Mouse (Mus musculus): ENCODE measurements at regions not wholly inside any gene's neighbourhood (a gene's known extent, or its start where the extent isn't known, plus 50 kb on each side); places are given as distances from the start of the nearest gene placed in this dataset.

DNA sequence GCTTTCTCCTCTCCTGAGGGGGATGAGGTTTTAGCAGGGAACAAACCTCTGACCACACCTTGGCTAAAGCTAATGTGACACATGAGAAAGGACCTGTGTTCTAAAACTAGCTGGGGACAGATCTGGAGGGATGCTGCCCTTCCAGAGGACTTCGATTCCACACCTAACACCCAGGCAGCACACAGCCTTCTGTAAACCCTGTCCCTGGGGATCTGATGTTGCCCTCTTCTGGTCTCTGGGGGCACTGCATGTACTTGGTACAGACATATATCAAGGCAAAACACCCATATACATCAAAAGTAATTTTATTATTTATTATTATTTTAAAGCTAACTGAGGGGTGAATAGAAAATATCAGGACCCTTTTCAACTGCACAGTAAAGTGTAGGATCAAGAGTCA is 65.0 kb upstream of the Sfrp2 start:
- Histone ChIP-seq H3K27ac (ENCODE audit: insufficient read depth, low read length) (no peak overlapping the region), H3K27me3 (ENCODE audit: control insufficient read depth, insufficient read depth, low read length) (no peaks in the 10 kb centered on the region), H3K4me3 (ENCODE audit: extremely low read depth, insufficient read depth, insufficient read length) (no peak overlapping the region), H3K4me1 (ENCODE audit: control insufficient read depth, insufficient read depth, insufficient read length) (no peaks in the 10 kb centered on the region), H3K36me3 (ENCODE audit: control insufficient read depth, insufficient read depth, low read length) (no peaks in the 10 kb centered on the region)
- TF ChIP-seq CTCF (IDR thresholded peaks at IDR 0.05; ENCODE audit: extremely low read depth, insufficient read depth, insufficient read length, insufficient replicate concordance) (peak; percentile 14; the same call in 1 of the 2 replicates), POLR2A (IDR thresholded peaks at IDR 0.05; ENCODE audit: low read depth, low read length) (no peak)
- WGBS, result 68% methylated on average over 1 of the region's 1 CpGs
- peak in 1 of 2 experiments; percentile 14 for DNase-seq (ENCODE audit: low read depth in 1 of 2, low spot score in 2 of 2)

DNA sequence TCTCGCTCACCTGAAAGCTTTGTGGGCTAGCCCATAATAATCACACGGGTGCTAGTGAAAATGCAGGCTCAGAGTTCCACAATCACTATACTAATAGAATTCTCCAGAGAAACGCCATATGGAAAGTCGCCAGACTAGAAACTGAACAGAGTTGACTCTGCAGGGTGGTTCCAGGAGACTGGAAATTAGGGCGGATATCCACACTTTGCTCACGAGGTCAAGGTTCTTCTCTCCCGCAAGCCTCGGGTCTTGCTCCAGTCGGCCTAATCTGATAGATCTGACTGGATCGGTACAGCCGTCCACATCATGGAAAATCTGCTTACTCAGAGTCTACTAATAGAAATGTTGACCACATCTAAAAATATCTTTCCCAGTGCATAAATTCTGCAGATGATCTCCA is 61.6 kb upstream of the Sfrp2 start:
- Histone ChIP-seq H3K4me3 (ENCODE audit: extremely low read depth, insufficient read depth, insufficient read length) (no peak overlapping the region), H3K4me1 (ENCODE audit: control insufficient read depth, insufficient read depth, insufficient read length) (no peaks in the 10 kb centered on the region), H3K36me3 (ENCODE audit: control insufficient read depth, insufficient read depth, low read length) (no peaks in the 10 kb centered on the region), H3K27me3 (ENCODE audit: control insufficient read depth, insufficient read depth, low read length) (no peaks in the 10 kb centered on the region), H3K27ac (ENCODE audit: insufficient read depth, low read length) (no peak overlapping the region)
- TF ChIP-seq CTCF (IDR thresholded peaks at IDR 0.05; ENCODE audit: extremely low read depth, insufficient read depth, insufficient read length, insufficient replicate concordance) (no peak), POLR2A (IDR thresholded peaks at IDR 0.05; ENCODE audit: low read depth, low read length) (no peak)
- DNase-seq (ENCODE audit: low read depth in 1 of 2, low spot score in 2 of 2), result no peak
- whole genome bisulfite sequencing, result 60% methylated on average over 11 of the region's 11 CpGs

GRCm38 (mm10) chr3:83705253-83705652 is 60.9 kb upstream of the Sfrp2 start:
- no peaks in the 10 kb centered on the region for H3K36me3 ChIP-seq (ENCODE audit: control insufficient read depth, insufficient read depth, low read length)
- TF ChIP-seq CTCF (IDR thresholded peaks at IDR 0.05; ENCODE audit: extremely low read depth, insufficient read depth, insufficient read length, insufficient replicate concordance) (no peak), POLR2A (IDR thresholded peaks at IDR 0.05; ENCODE audit: low read depth, low read length) (no peak)
- no peak for DNase-seq (ENCODE audit: low read depth in 1 of 2, low spot score in 2 of 2)
- H3K4me3 ChIP-seq (ENCODE audit: extremely low read depth, insufficient read depth, insufficient read length), result no peak overlapping the region
- 86% methylated on average over 6 of the region's 6 CpGs for WGBS
- no peak overlapping the region for H3K27ac ChIP-seq (ENCODE audit: insufficient read depth, low read length)
- H3K27me3 ChIP-seq (ENCODE audit: control insufficient read depth, insufficient read depth, low read length), result no peaks in the 10 kb centered on the region
- H3K4me1 ChIP-seq (ENCODE audit: control insufficient read depth, insufficient read depth, insufficient read length), result no peaks in the 10 kb centered on the region

- DNase-seq (ENCODE audit: low read depth in 1 of 2, low spot score in 2 of 2), result no peak
- no peaks in the 10 kb centered on the region for H3K27me3 ChIP-seq (ENCODE audit: control insufficient read depth, insufficient read depth, low read length)
- WGBS, result 8% methylated on average over 13 of the region's 13 CpGs
- no peaks in the 10 kb centered on the region for H3K4me1 ChIP-seq (ENCODE audit: control insufficient read depth, insufficient read depth, insufficient read length)
- no peak overlapping the region for H3K4me3 ChIP-seq (ENCODE audit: extremely low read depth, insufficient read depth, insufficient read length)
- TF ChIP-seq CTCF (IDR thresholded peaks at IDR 0.05; ENCODE audit: extremely low read depth, insufficient read depth, insufficient read length, insufficient replicate concordance) (no peak), POLR2A (IDR thresholded peaks at IDR 0.05; ENCODE audit: low read depth, low read length) (no peak)
- no peaks in the 10 kb centered on the region for H3K36me3 ChIP-seq (ENCODE audit: control insufficient read depth, insufficient read depth, low read length)
- no peak overlapping the region for H3K27ac ChIP-seq (ENCODE audit: insufficient read depth, low read length)
Measured at GRCm38 (mm10) chr3:83706531-83707243, 59.4 kb upstream of the Sfrp2 start.

DNA sequence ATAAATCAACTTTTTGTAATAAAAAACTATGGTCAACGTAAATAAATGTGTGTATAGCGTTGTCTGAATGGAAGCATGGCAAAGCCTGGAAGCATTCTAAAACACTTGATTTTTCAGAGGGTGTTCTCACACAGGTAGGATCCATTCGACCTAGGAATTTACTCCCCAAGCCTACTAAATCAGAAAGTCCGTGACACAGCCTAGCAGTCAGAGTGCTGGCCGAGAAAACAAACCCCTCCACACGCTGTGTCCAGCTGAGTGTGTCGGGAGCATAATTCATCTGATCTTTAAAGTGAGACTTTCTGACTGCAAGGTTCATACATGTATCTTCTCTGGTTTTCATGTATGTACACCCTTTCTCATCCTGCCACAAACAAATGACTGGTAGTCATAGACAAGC is 58.8 kb upstream of the Sfrp2 start:
- H3K27me3 ChIP-seq (ENCODE audit: control insufficient read depth, insufficient read depth, low read length), result no peaks in the 10 kb centered on the region

DNA sequence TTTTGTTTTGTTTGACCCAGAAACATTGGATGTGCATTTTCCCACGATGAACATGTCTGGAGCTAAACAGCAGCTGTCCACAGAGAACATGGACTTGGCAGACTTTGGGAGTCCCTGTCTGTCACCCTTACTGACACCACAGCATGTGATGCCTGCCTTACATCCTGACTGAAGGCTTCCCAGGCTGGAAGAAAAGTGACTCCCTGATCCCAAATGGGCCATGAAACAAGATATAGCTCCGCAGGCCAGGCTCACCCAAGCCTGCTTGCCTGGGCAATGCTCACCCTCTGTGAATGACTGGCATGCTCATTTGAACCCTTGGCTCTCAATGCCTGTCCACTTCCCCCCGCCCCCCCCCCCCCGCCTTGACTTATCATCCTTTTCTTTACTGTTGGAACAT is 57.1 kb upstream of the Sfrp2 start:
- Histone ChIP-seq H3K4me3 (ENCODE audit: extremely low read depth, insufficient read depth, insufficient read length) (no peak overlapping the region), H3K27me3 (ENCODE audit: control insufficient read depth, insufficient read depth, low read length) (no peaks in the 10 kb centered on the region), H3K4me1 (ENCODE audit: control insufficient read depth, insufficient read depth, insufficient read length) (no peaks in the 10 kb centered on the region), H3K36me3 (ENCODE audit: control insufficient read depth, insufficient read depth, low read length) (no peaks in the 10 kb centered on the region), H3K27ac (ENCODE audit: insufficient read depth, low read length) (no peak overlapping the region)
- 90% methylated on average over 4 of the region's 4 CpGs for WGBS
- DNase-seq (ENCODE audit: low read depth in 1 of 2, low spot score in 2 of 2), result no peak
- TF ChIP-seq CTCF (IDR thresholded peaks at IDR 0.05; ENCODE audit: extremely low read depth, insufficient read depth, insufficient read length, insufficient replicate concordance) (no peak), POLR2A (IDR thresholded peaks at IDR 0.05; ENCODE audit: low read depth, low read length) (no peak)

More for the DNA sequence above, 58.8 kb upstream of the Sfrp2 start:
- no peak overlapping the region for H3K4me3 ChIP-seq (ENCODE audit: extremely low read depth, insufficient read depth, insufficient read length)
- H3K36me3 ChIP-seq (ENCODE audit: control insufficient read depth, insufficient read depth, low read length), result no peaks in the 10 kb centered on the region
- WGBS, result 88% methylated on average over 7 of the region's 7 CpGs
- no peak overlapping the region for H3K27ac ChIP-seq (ENCODE audit: insufficient read depth, low read length)
- TF ChIP-seq CTCF (IDR thresholded peaks at IDR 0.05; ENCODE audit: extremely low read depth, insufficient read depth, insufficient read length, insufficient replicate concordance) (no peak), POLR2A (IDR thresholded peaks at IDR 0.05; ENCODE audit: low read depth, low read length) (no peak)
- no peak for DNase-seq (ENCODE audit: low read depth in 1 of 2, low spot score in 2 of 2)
- no peaks in the 10 kb centered on the region for H3K4me1 ChIP-seq (ENCODE audit: control insufficient read depth, insufficient read depth, insufficient read length)

DNA sequence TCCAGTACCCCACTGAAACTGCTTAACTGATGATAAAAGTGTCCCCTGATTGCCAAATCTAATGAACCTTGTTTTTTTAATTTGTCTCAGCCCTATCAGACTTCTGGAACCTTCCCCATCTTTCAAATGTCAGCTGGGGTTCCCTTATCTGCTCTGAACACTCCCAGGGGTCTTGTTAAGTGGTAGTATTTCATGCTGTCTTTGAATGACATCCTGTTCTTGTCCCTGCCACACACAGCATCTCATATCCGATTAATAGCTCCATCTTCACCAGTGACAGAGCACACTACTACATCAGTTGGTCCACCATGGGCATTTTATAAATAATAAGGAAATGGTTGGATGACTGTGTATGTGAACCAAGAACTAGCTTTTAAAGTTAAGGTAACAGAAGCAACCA is 56.6 kb upstream of the Sfrp2 start:
- 19% methylated on average over 1 of the region's 1 CpGs for WGBS
- no peaks in the 10 kb centered on the region for H3K36me3 ChIP-seq (ENCODE audit: control insufficient read depth, insufficient read depth, low read length)
- H3K4me1 ChIP-seq (ENCODE audit: control insufficient read depth, insufficient read depth, insufficient read length), result no peaks in the 10 kb centered on the region
- no peak for DNase-seq (ENCODE audit: low read depth in 1 of 2, low spot score in 2 of 2)
- H3K4me3 ChIP-seq (ENCODE audit: extremely low read depth, insufficient read depth, insufficient read length), result no peak overlapping the region
- no peak for TF ChIP-seq CTCF (IDR thresholded peaks at IDR 0.05; ENCODE audit: extremely low read depth, insufficient read depth, insufficient read length, insufficient replicate concordance)
- no peak for TF ChIP-seq POLR2A (IDR thresholded peaks at IDR 0.05; ENCODE audit: low read depth, low read length)
- no peaks in the 10 kb centered on the region for H3K27me3 ChIP-seq (ENCODE audit: control insufficient read depth, insufficient read depth, low read length)
- H3K27ac ChIP-seq (ENCODE audit: insufficient read depth, low read length), result no peak overlapping the region

Measured in spleen, adult 2 months (tissue).